Mouse (Mus musculus) spleen, postnatal 14 days (tissue): ENCODE results near the gene Sod3.

Source experiments
- DNase-seq, 2 experiments: peaks; one replicate each; pipeline ENCODE4 v3.0.0; 2021 to 2022; ENCODE audit warnings: low spot score in 2 of 2

The Sod3 gene

DNA sequence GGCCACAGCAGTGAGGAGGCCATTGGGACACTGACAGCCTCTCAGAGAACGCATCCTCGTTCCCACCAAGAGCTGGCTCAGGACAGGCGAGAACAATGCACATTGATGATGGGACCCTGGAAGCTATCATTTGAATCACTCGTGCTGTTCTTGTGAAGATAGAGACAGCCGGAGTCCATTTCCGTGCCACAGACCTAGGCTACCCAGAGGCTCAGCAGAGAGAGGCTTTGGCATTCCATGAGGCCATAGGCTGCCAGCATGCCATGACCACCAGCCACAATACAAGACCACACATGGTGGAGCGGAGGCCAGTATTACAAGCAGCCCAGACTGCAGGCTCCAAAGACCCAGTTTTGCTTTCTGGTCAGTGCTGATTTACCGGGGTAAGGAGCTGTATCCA lies 19.2 kb downstream of the Sod3 start:
- no peak for DNase-seq

DNA sequence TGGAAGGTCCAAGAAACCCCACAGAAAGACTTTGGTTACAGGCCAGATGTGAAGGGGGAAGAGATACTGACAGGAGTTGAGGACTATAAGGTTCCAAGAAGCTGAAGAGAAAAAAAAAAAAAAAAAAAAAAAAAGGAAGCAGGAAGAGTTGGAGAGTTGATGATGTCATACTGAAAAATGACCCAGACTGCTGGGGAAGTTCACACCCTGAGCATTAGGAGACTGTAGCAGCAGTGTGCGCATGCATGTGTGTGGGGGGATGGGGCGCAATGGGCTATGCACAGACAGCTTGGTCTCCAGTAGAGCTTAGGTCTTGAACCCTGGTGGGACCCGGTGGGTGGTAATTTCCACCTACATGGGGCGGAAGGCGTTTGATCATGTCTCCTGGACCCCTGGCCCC lies 20.2 kb downstream of the Sod3 start:
- no peak for DNase-seq

DNA sequence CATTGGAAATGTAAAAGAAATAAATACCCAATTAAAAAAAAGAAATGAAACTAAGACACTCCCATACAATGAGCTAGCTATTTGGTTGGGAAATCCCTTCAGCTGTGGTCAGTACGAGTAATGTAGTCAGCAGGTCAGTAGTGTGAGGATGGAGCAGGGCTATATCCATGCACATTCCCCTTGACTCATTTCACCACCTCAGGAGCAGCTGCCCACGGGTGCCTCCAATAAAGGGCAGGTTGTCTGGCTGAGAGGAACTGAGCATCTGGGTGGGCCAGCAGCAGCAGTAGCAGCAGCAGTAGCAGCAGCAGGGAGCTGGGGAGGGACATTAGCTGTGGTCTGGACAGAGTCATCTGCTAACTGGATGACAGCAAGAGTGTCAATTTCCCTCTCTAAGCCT lies 22.4 kb downstream of the Sod3 start:
- no peak for DNase-seq

DNA sequence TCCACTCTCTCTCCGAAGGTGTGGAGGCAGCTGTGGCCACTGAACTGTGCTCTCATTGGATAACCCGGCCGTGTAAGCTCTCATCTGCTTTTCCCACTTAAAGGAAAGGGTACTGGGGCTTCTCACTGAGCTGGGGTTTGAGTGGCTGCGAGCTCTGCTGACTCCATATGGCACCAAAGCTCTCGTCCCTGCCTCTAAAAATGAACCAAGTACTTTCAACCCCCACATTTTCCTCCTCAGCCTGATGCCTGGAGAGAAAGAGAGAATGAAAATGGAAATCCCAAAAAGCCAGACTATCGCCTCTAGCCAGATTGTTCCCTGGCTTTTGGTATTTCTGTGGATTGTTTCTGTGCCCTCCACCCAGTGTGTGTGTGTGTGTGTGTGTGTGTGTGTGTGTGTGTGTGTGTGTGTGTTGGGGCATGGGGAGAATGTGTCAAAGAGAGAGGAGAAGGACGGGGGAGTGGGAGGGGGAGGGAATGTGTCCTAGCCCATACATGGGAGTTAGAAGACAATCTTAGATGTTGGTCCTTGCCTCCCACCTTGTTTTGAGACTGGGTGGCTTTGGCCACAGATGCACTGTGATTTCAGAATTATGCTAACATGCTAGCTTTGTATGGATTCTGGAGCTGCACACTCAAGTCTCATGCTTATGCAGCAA lies 24.6 kb downstream of the Sod3 start:
- DNase-seq: no peak

DNA sequence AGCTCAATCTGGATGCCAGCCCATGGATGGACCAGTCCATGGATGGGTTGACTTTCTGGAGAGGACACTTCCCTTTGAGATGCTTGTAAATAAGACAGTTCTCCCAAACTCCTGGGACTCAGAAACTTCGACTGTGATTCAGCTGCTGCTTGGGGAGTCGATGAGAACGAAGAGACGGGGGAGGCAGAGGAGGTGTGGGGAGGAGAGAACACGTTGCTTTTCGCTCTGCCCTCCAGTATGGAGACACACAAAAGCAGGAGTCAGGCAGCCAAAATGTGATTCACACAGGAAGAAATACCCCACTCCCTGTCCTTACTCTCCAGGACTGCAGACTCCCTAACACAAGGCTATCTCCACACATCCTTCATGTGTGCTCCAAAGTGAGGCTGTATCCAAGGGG lies 26.8 kb downstream of the Sod3 start:
- no peak for DNase-seq

DNA sequence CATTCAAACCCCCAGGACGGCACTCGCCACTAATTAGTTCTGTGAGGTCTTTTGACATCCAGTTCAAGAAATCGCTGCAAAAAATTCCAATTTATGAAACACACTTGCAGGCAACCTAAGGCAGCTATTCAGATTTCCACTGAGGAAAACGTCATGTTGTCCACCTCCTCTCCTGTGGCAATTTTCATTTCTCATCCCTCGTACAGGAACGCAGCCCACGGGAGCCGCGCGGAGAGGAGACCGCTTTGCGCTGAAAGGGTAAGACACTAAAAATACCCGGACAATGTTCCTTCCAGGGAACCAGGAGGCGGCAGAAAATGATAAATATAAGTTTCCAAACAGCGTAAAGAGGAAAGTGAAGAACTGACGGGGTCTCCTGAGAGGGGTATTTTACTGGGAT lies 27.9 kb downstream of the Sod3 start:
- DNase-seq: no peak

DNA sequence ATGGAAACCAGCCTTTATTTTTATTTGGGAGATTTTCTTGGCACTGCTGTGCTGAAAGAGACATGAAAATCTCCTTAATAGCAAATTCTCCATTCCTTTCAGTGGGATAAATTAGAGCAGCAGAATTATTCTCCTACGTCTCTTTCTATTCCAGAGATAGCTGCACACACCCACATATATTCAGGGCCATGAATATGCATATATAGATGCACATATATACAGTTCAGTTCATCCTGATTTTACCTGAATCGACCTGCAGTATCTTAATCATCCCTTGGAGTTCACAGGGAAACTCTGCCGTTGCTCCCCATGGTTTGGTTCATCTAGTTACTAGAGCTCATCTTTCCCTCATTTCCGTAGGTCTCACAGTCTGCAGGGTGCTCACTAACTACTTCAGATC lies 30.2 kb downstream of the Sod3 start:
- DNase-seq: no peak

DNA sequence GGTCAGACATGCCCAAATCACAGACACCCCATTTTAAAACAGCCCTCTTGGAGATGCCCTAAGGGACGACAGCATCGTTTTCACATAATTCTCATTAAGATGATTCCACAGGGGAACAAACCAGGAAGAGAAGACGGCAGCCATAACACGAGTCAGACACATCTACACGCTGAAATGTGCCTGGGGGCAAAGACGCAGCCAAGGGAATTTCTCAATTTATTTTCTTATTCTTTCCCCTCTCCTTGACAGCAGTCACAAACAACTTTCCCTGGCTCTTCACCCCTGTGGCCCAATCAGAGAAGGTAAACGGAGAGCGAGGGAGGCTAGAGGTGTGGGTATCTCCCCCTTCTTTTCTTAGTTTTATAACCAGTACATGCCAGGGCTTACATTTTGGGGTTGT lies 40.8 kb downstream of the Sod3 start:
- DNase-seq: no peak

DNA sequence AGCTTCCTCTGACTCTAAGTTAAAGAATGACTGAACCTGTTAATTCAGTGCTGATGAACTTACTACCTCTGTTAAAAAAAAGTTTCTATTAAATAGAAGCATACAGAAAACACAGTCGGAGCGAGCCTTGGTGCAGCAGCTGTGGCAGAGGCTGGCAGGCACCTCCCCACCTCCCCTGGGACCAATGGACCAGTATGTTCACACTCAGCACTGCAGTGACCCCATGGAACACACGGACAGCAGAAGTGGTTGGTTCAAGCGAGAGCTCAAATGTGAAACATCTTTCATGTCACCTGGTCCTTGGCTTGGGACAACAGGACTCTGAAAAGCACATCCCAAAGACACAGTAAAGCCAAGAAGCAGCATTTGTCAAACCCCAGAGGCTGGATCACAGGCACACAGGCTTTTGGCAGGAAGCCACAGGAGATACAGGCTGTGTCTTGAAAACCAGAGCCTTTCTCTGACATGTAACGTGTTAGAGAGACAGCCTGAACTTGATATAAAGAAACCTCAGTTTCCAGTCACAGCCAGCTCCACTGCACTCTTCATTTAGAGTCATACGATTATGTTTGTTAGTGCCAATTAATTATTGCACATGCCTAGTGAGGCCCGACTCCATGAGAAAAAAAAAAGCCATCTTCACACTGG lies 45.2 kb downstream of the Sod3 start:
- no peak for DNase-seq

DNA sequence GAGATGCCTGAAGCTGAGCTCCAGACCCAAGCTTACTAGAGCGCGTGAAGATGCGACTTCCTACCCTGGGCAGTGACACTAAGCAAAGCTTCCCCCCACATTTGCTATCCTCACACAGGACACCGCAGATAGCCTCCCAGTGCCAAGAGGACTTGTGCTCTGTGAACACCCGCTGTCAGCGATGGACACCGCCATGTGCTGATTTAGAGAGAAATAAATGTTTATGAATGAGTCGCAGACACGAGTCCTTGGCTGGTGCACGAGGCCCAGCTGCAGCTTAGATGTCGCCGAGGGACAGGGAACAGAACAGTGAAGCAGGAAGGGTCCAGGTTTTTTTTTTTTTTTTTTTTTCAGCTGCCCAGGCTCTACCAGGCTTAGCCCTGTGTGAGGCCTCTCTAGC lies 46.6 kb downstream of the Sod3 start:
- no peak for DNase-seq

DNA sequence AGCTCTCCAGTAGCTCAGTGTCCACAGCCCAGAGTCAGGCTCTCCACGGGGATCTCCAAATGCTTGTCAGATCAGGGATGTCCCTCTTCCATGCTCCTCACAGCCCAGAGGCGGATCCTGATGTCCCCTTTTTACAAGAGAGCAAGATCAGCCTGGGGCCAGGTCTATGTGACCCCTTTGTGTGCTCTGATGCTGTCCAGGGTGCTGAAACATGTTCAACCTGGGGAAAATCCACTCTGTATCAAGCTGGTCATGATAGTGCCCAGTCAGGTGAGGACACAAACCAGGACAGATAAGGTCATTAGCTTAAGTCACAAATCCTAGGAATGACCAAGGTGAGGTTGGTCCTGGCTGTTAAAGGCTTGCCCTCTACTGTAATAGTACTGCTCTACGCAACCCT lies 48.0 kb downstream of the Sod3 start:
- no peak for DNase-seq

DNA sequence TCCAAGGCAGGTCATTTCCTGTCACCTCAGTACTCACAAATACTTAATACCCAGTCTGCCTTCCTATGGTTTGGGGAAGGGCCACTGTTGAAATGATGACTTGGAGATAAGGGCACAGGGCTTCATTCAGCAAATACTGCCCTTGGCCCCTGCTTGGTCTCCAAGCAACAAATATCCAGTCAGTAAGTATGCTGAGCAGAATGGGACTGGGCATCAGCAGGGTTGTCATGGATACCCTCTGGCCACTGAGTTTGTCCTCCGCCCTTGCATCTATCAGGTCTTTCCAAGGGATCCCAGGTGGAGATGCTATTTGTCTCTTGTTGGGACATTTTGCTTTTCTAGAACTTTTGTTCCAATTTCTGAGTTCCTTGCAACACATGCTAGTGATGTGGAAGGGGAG lies 51.6 kb downstream of the Sod3 start:
- no peak for DNase-seq

DNA sequence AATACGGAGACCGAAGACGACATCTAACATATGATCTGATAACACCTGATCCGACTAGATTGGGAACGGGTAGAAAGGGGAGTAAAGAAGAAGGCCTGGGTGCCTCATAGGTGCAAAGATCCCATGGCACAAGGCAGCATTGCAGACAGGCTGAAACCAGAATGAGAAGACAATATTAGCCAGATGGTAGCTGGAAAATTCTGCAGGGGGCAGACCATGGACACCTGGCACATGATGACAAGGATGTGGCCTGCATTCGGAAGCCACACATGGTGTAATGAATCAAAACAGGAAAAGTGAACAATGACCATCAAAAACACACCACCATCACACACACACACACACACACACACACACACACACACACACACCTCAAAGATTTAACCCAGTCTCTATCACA lies 52.3 kb downstream of the Sod3 start:
- DNase-seq: no peak

DNA sequence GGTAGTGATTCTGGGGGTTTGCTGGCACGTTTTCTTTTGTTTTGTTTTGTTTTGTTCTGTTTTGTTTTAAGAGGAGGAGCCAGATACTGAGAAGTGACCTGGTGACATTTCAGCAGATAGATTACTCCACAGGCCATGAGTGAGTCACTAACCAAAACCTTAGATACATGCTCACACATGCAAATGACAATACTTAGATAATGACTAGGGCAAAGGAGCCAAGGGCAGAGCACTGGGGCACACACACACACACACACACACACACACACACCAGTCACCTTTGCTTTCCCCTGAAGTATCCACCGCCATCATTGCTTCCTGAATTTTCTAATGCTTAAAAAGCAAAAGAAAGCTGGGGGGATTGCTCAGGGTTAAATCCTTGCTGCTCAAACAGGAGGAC lies 52.9 kb downstream of the Sod3 start:
- DNase-seq: no peak
